Mouse (Mus musculus) midbrain, postnatal 0 days (tissue): ENCODE measurements around the gene Lmln. TPM values are rescaled to one million over a fixed set of nuclear protein-coding genes. Genes with fewer than 3 reads are reported as not detected.
A peak's percentile ranks its signal among the peaks of the same experiment; 100 is the strongest.
"Not testable (repeated sequence)": the region's sequence is repeated elsewhere in the genome, so short reads cannot be mapped to it uniquely, and the experiment has no call there.

Experiments used
- ATAC-seq: fragments of 200-750 bp; cut with Nextera tagmentation; 2 replicates; pipeline ENCODE4 v1.8.0; 2017; ENCODE audit warnings: moderate number of reproducible peaks, mild to moderate bottlenecking, moderate TSS enrichment, moderate library complexity; ENCODE audit not compliant: low FRiP score
- DNase-seq: peaks from one replicate; pipeline ENCODE4 v3.0.0-alpha.2; 2015; ENCODE audit warnings: low spot score
- H3K27ac ChIP-seq: fragments of 300-500 bp; sonication (generic); 2 replicates; pipeline ENCODE4 v1.5.1; 2014; ENCODE audit warnings: low read depth, mild to moderate bottlenecking, low read length, mixed read lengths
- H3K27me3 ChIP-seq: fragments of 300-500 bp; sonication (generic); 2 replicates; pipeline ENCODE4 v1.6.1; 2014; ENCODE audit warnings: low read length, control low read depth, mixed read lengths; ENCODE audit not compliant: insufficient read depth
- H3K36me3 ChIP-seq: fragments of 300-500 bp; sonication (generic); 2 replicates; pipeline ENCODE4 v1.6.1; 2014; ENCODE audit warnings: low read length, control low read depth, mixed read lengths; ENCODE audit not compliant: insufficient read depth
- H3K4me1 ChIP-seq: fragments of 300-500 bp; sonication (generic); 2 replicates; pipeline ENCODE4 v1.6.1; 2014; ENCODE audit warnings: mild to moderate bottlenecking, control low read depth, antibody characterized with exemption, low read length, mixed read lengths; ENCODE audit not compliant: insufficient read depth
- H3K4me2 ChIP-seq: fragments of 300-500 bp; sonication (generic); 2 replicates; pipeline ENCODE4 v1.6.1; 2014; ENCODE audit warnings: low read depth, mild to moderate bottlenecking, low read length, mixed read lengths; ENCODE audit not compliant: poor library complexity, severe bottlenecking
- H3K4me3 ChIP-seq: fragments of 300-500 bp; sonication (generic); 2 replicates; pipeline ENCODE4 v1.5.1; 2014; ENCODE audit warnings: low read depth, mild to moderate bottlenecking, low read length, moderate library complexity
- H3K9ac ChIP-seq: fragments of 300-500 bp; sonication (generic); replicated peaks from 2 replicates; pipeline ENCODE4 v1.6.1; 2014; ENCODE audit warnings: mild to moderate bottlenecking, low read length, moderate library complexity, mixed read lengths; ENCODE audit not compliant: poor library complexity, severe bottlenecking
- H3K9me3 ChIP-seq: fragments of 300-500 bp; sonication (generic); 2 replicates; pipeline ENCODE4 v1.6.1; 2016; ENCODE audit warnings: low read length, control low read depth
- CTCF ChIP-seq: IDR thresholded peaks from 2 replicates; pipeline ENCODE4 v1.5.1; 2016; ENCODE audit warnings: antibody characterized with exemption, mild to moderate bottlenecking
- WGBS: fragments of 180-500 bp; shearing (Covaris S2); extraction: QIAGEN DNeasy Blood & Tissue Kit; methylation state at CpG from one replicate; pipeline ENCODE4 v1.1.7; 2014; 5-methylcytosine and 5-hydroxymethylcytosine counted together
- polyA plus RNA-seq: library from polyadenylated mRNA; unstranded; fragments of >200 nt; fragmentation: Nextera tagmentation; extraction: Ambion mirVana; gene quantifications from 2 replicates; pipeline ENCODE4 v1.2.1, GENCODE M21; 2015
- total RNA-seq: library from RNA; depleted of rRNA; stranded (reverse); fragments of >200 nt; gene quantifications from 2 replicates; pipeline ENCODE4 v1.2.3, GENCODE M21; 2014

The Lmln gene
- total and polyA plus RNA-seq, 2 experiments from 2014 or later, result 2.4 to 7.6 TPM

- Histone ChIP-seq H3K4me2 (no peak overlapping the region), H3K4me1 (no peaks in the 10 kb centered on the region), H3K27me3 (no peaks in the 10 kb centered on the region), H3K9ac (no peak overlapping the region), H3K4me3 (no peak overlapping the region), H3K9me3 (no peaks in the 10 kb centered on the region), H3K36me3 (0 out of 2 replicates have a peak, but pooled peaks cover 4% of the 10 kb centered on the region), H3K27ac (no peak overlapping the region)
- 64% methylated on average over 4 of the region's 4 CpGs for WGBS
- ATAC-seq (no peak), DNase-seq (peak; percentile 20)
- no peak for TF ChIP-seq CTCF
These were observed 68.4 kb downstream of the Lmln start for GRCm38 (mm10) chr16:33130731-33131130.

- no peaks in the 10 kb centered on the region for H3K27me3 ChIP-seq
- ATAC-seq (no peak), DNase-seq (no peak)
- H3K4me1 ChIP-seq, result no peaks in the 10 kb centered on the region
- H3K4me3 ChIP-seq, result no peak overlapping the region
- no peak overlapping the region for H3K27ac ChIP-seq
- TF ChIP-seq CTCF, result no peak
- 75% methylated on average over 13 of the region's 13 CpGs for WGBS
- H3K4me2 ChIP-seq, result no peak overlapping the region
- H3K9ac ChIP-seq, result no peak overlapping the region
- no peaks in the 10 kb centered on the region for H3K9me3 ChIP-seq
- H3K36me3 ChIP-seq, result no peaks in the 10 kb centered on the region
These were observed 70.9 kb downstream of the Lmln start for GRCm38 (mm10) chr16:33133186-33133585.

GRCm38 (mm10) chr16:33135167-33135566, 72.8 kb downstream of the Lmln start:
- no peak overlapping the region for H3K27ac ChIP-seq
- no peak overlapping the region for H3K9ac ChIP-seq
- no peaks in the 10 kb centered on the region for H3K9me3 ChIP-seq
- DNase-seq (no peak), ATAC-seq (no peak)
- no peaks in the 10 kb centered on the region for H3K4me1 ChIP-seq
- peak; percentile 42 for TF ChIP-seq CTCF
- H3K4me3 ChIP-seq, result no peak overlapping the region
- no peak overlapping the region for H3K4me2 ChIP-seq
- 75% methylated on average over 4 of the region's 4 CpGs for WGBS
- H3K27me3 ChIP-seq, result no peaks in the 10 kb centered on the region
- H3K36me3 ChIP-seq, result no peaks in the 10 kb centered on the region

GRCm38 (mm10) chr16:33139061-33139460, 76.7 kb downstream of the Lmln start:
- H3K4me2 ChIP-seq, H3K36me3 ChIP-seq, H3K27ac ChIP-seq, H3K4me3 ChIP-seq, H3K9ac ChIP-seq, H3K4me1 ChIP-seq, H3K9me3 ChIP-seq, DNase-seq, H3K27me3 ChIP-seq, ATAC-seq: not testable (repeated sequence)
- 81% methylated on average over 6 of the region's 7 CpGs for WGBS

- Histone ChIP-seq H3K4me3 (no peak overlapping the region), H3K9me3 (no peaks in the 10 kb centered on the region), H3K36me3 (no peaks in the 10 kb centered on the region), H3K27ac (no peak overlapping the region), H3K4me2 (no peak overlapping the region), H3K27me3 (no peaks in the 10 kb centered on the region), H3K9ac (no peak overlapping the region), H3K4me1 (no peaks in the 10 kb centered on the region)
- DNase-seq (no peak), ATAC-seq (no peak)
- WGBS, result 18% methylated on average over 3 of the region's 3 CpGs
- TF ChIP-seq CTCF, result no peak
These were observed 79.5 kb downstream of the Lmln start for GRCm38 (mm10) chr16:33141758-33142280.

- no peak for ATAC-seq
- H3K9me3 ChIP-seq, result no peaks in the 10 kb centered on the region
- H3K27me3 ChIP-seq, result no peaks in the 10 kb centered on the region
- H3K36me3 ChIP-seq, result no peaks in the 10 kb centered on the region
- no peak overlapping the region for H3K4me3 ChIP-seq
- no peak for TF ChIP-seq CTCF
- no peak overlapping the region for H3K9ac ChIP-seq
- DNase-seq, result no peak
- WGBS, result 83% methylated on average over 2 of the region's 2 CpGs
- no peaks in the 10 kb centered on the region for H3K4me1 ChIP-seq
- H3K4me2 ChIP-seq, result no peak overlapping the region
- no peak overlapping the region for H3K27ac ChIP-seq
These were observed 81.1 kb downstream of the Lmln start for GRCm38 (mm10) chr16:33143452-33143851.
